Mouse (Mus musculus): ENCODE data around the gene Urgcp. TPM values are rescaled to one million over a fixed set of nuclear protein-coding genes. Genes with fewer than 3 reads are reported as not detected.
"Not testable (repeated sequence)": the region's sequence is repeated elsewhere in the genome, so short reads cannot be mapped to it uniquely, and the experiment has no call there.

Urgcp gene
- 10 to 100 TPM; 59.2 to 64.6 TPM for total RNA-seq (2021)
- long read RNA-seq, experiment 1, full-length matches to known transcripts = 55 of 98 reads
- long read RNA-seq, experiment 1, partial matches to known transcripts = 2 of 98 reads
- long read RNA-seq, experiment 1, other reads (novel, unspliced or antisense) = 41 of 98 reads
- long read RNA-seq, experiment 2, full-length matches to known transcripts = 24 of 36 reads
- long read RNA-seq, experiment 2, partial matches to known transcripts = 0 of 36 reads
- long read RNA-seq, experiment 2, other reads (novel, unspliced or antisense) = 12 of 36 reads

- DNase-seq = peak; percentile 96
Measured at GRCm38 (mm10) chr11:5761820-5762632, at the start of gene Urgcp. Gene Urgcp, minus strand, starts transcription at chr11:5762376.

- DNase-seq = not testable (repeated sequence)
Measured at GRCm38 (mm10) chr11:5809487-5809886, 47.3 kb upstream of the Urgcp start.

GRCm38 (mm10) chr11:5807956-5808355 is 45.8 kb upstream of the Urgcp start:
- DNase-seq = no peak

- DNase-seq = no peak
Measured at GRCm38 (mm10) chr11:5805711-5806110, 43.5 kb upstream of the Urgcp start.

GRCm38 (mm10) chr11:5804174-5804573 is 42.0 kb upstream of the Urgcp start:
- no peak for DNase-seq

- DNase-seq = no peak
Measured at GRCm38 (mm10) chr11:5803551-5803981, 41.4 kb upstream of the Urgcp start, which contains the start of gene Pgam2. Gene Pgam2, minus strand, starts transcription at chr11:5803733.

GRCm38 (mm10) chr11:5802457-5803217 is 40.5 kb upstream of the Urgcp start:
- DNase-seq = no peak

GRCm38 (mm10) chr11:5802005-5802404 is 39.8 kb upstream of the Urgcp start:
- DNase-seq = no peak

- no peak for DNase-seq
Measured at GRCm38 (mm10) chr11:5801511-5801910, 39.3 kb upstream of the Urgcp start.

- no peak for DNase-seq
Measured at GRCm38 (mm10) chr11:5799621-5800490, 37.7 kb upstream of the Urgcp start.

GRCm38 (mm10) chr11:5797928-5798327 is 35.8 kb upstream of the Urgcp start:
- no peak for DNase-seq

- DNase-seq = no peak
Measured at GRCm38 (mm10) chr11:5797371-5797770, 35.2 kb upstream of the Urgcp start.

GRCm38 (mm10) chr11:5796939-5797338 is 34.8 kb upstream of the Urgcp start:
- DNase-seq = no peak

GRCm38 (mm10) chr11:5795706-5796105 is 33.5 kb upstream of the Urgcp start:
- DNase-seq = no peak

GRCm38 (mm10) chr11:5795290-5795689 is 33.1 kb upstream of the Urgcp start:
- no peak for DNase-seq

- DNase-seq = no peak
Measured at GRCm38 (mm10) chr11:5790431-5790830, 28.3 kb upstream of the Urgcp start.

- no peak for DNase-seq
Measured at GRCm38 (mm10) chr11:5789754-5790333, 27.7 kb upstream of the Urgcp start.

GRCm38 (mm10) chr11:5789071-5789753 is 27.0 kb upstream of the Urgcp start:
- no peak for DNase-seq

- peak; percentile 97 to 98 for DNase-seq
Measured at GRCm38 (mm10) chr11:5788056-5789014, 26.2 kb upstream of the Urgcp start, which contains the start of gene Dbnl. Gene Dbnl, plus strand, starts transcription at chr11:5788488.

Data from adrenal gland, postnatal 36 days (tissue).